Mouse (Mus musculus): ENCODE results near the gene Enc1. TPM values are rescaled to one million over a fixed set of nuclear protein-coding genes. Genes with fewer than 3 reads are reported as not detected.
A peak's percentile ranks its signal among the peaks of the same experiment; 100 is the strongest.

The Enc1 gene
- polyA plus RNA-seq, 1 experiment from 2014 or later = 0.75 TPM

GRCm38 (mm10) chr13:97243962-97244711 is 3.2 kb downstream of the Enc1 start:
- DNase-seq (no peak), ATAC-seq (ENCODE audit: low read depth) (no peak)
- no peak overlapping the region for H3K4me3 ChIP-seq (replicated peaks)
- no peak overlapping the region for H3K27ac ChIP-seq
- H3K36me3 ChIP-seq = peaks cover 25% of the 10 kb centered on the region
- peaks cover 29% of the 10 kb centered on the region for H3K27me3 ChIP-seq
- 0 out of 2 replicates have a peak overlapping the region, but pooled peaks have one; percentile 85 for H3K4me2 ChIP-seq
- WGBS (ENCODE audit: insufficient replicate concordance) = 68% methylated on average over 15 of the region's 15 CpGs
- no peak overlapping the region for H3K9ac ChIP-seq
- peaks cover 31% of the 10 kb centered on the region for H3K4me1 ChIP-seq (replicated peaks)
- H3K9me3 ChIP-seq (replicated peaks) = no peaks in the 10 kb centered on the region

- Histone ChIP-seq H3K9me3 (replicated peaks) (no peaks in the 10 kb centered on the region), H3K4me1 (replicated peaks) (peaks cover 29% of the 10 kb centered on the region), H3K27me3 (peaks cover 23% of the 10 kb centered on the region), H3K4me2 (no peak overlapping the region), H3K9ac (no peak overlapping the region), H3K4me3 (replicated peaks) (no peak overlapping the region), H3K36me3 (peaks cover 25% of the 10 kb centered on the region), H3K27ac (no peak overlapping the region)
- no peak for ATAC-seq (ENCODE audit: low read depth)
- 82% methylated on average over 11 of the region's 11 CpGs for WGBS (ENCODE audit: insufficient replicate concordance)
- no peak for DNase-seq
Observed at GRCm38 (mm10) chr13:97244712-97245105, 3.8 kb downstream of the Enc1 start.

DNA sequence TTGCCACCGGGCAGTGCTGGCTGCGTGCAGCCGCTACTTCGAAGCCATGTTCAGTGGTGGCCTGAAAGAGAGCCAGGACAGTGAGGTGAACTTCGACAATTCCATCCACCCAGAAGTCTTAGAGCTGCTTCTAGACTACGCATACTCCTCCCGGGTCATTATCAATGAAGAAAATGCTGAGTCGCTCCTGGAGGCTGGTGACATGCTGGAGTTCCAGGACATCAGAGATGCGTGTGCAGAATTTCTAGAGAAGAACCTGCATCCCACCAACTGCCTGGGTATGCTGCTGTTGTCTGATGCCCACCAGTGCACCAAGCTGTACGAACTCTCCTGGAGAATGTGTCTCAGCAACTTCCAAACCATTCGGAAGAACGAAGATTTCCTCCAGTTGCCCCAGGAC is 4.3 kb downstream of the Enc1 start:
- no peak overlapping the region for H3K9ac ChIP-seq
- peaks cover 19% of the 10 kb centered on the region for H3K27me3 ChIP-seq
- no peak overlapping the region for H3K27ac ChIP-seq
- no peak overlapping the region for H3K4me3 ChIP-seq (replicated peaks)
- DNase-seq = no peak
- WGBS (ENCODE audit: insufficient replicate concordance) = 75% methylated on average over 12 of the region's 12 CpGs
- H3K9me3 ChIP-seq (replicated peaks) = no peaks in the 10 kb centered on the region
- H3K4me2 ChIP-seq = no peak overlapping the region
- H3K36me3 ChIP-seq = peaks cover 25% of the 10 kb centered on the region
- ATAC-seq (ENCODE audit: low read depth) = no peak
- H3K4me1 ChIP-seq (replicated peaks) = peaks cover 27% of the 10 kb centered on the region

GRCm38 (mm10) chr13:97246217-97246616 is 5.3 kb downstream of the Enc1 start:
- Histone ChIP-seq H3K9ac (no peak overlapping the region), H3K4me2 (no peak overlapping the region), H3K27ac (no peak overlapping the region), H3K36me3 (peaks cover 31% of the 10 kb centered on the region), H3K4me3 (replicated peaks) (no peak overlapping the region), H3K9me3 (replicated peaks) (no peaks in the 10 kb centered on the region), H3K4me1 (replicated peaks) (peaks cover 22% of the 10 kb centered on the region), H3K27me3 (peaks cover 8% of the 10 kb centered on the region)
- 81% methylated on average over 16 of the region's 16 CpGs for WGBS (ENCODE audit: insufficient replicate concordance)
- DNase-seq = no peak
- no peak for ATAC-seq (ENCODE audit: low read depth)

DNA sequence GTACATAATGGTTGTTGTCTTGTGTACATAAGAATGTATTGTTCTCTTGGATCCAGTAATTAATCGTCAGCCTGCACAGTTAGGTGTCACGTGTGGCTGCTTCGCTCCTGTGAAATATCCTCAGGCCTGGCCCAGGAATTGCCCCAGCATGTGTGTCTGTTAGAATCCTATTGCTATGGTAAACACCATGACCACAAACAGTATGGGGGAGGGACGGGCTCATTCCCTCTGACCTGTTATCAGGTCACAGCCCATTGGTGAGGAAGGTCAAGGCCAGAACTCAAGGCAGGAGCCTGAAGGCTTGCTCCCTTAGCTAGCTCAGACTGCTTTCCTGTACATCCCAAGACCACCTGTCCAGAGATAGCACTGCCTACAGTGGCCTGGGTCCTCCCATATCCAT is 6.8 kb downstream of the Enc1 start:
- WGBS (ENCODE audit: insufficient replicate concordance) = 62% methylated on average over 4 of the region's 4 CpGs
- no peak overlapping the region for H3K27ac ChIP-seq
- no peak overlapping the region for H3K9ac ChIP-seq
- H3K9me3 ChIP-seq (replicated peaks) = no peaks in the 10 kb centered on the region
- H3K27me3 ChIP-seq = no peaks in the 10 kb centered on the region
- no peak overlapping the region for H3K4me3 ChIP-seq (replicated peaks)
- H3K4me1 ChIP-seq (replicated peaks) = peaks cover 28% of the 10 kb centered on the region
- no peak overlapping the region for H3K4me2 ChIP-seq
- H3K36me3 ChIP-seq = peaks cover 43% of the 10 kb centered on the region
- DNase-seq (no peak), ATAC-seq (ENCODE audit: low read depth) (no peak)

GRCm38 (mm10) chr13:97249051-97249461 is 8.2 kb downstream of the Enc1 start:
- no peak overlapping the region for H3K27ac ChIP-seq

GRCm38 (mm10) chr13:97249507-97250078 is 8.7 kb downstream of the Enc1 start:
- peaks cover 43% of the 10 kb centered on the region for H3K36me3 ChIP-seq
- no peak for DNase-seq
- H3K27me3 ChIP-seq = no peaks in the 10 kb centered on the region
- H3K4me2 ChIP-seq = no peak overlapping the region
- H3K4me1 ChIP-seq (replicated peaks) = peaks cover 17% of the 10 kb centered on the region; the same call in 1 of the 2 replicates
- H3K9ac ChIP-seq = no peak overlapping the region
- 70% methylated on average over 5 of the region's 5 CpGs for WGBS (ENCODE audit: insufficient replicate concordance)
- H3K4me3 ChIP-seq (replicated peaks) = no peak overlapping the region
- no peak for ATAC-seq (ENCODE audit: low read depth)
- no peaks in the 10 kb centered on the region for H3K9me3 ChIP-seq (replicated peaks)
- no peak overlapping the region for H3K27ac ChIP-seq

More at GRCm38 (mm10) chr13:97249051-97249461, 8.2 kb downstream of the Enc1 start:
- ATAC-seq (ENCODE audit: low read depth) (no peak), DNase-seq (no peak)
- Histone ChIP-seq H3K4me3 (replicated peaks) (no peak overlapping the region), H3K4me1 (replicated peaks) (peaks cover 17% of the 10 kb centered on the region; the same call in 1 of the 2 replicates), H3K36me3 (peaks cover 43% of the 10 kb centered on the region), H3K27me3 (no peaks in the 10 kb centered on the region), H3K4me2 (no peak overlapping the region), H3K9ac (no peak overlapping the region), H3K9me3 (replicated peaks) (no peaks in the 10 kb centered on the region)
- 62% methylated on average over 5 of the region's 5 CpGs for WGBS (ENCODE audit: insufficient replicate concordance)

DNA sequence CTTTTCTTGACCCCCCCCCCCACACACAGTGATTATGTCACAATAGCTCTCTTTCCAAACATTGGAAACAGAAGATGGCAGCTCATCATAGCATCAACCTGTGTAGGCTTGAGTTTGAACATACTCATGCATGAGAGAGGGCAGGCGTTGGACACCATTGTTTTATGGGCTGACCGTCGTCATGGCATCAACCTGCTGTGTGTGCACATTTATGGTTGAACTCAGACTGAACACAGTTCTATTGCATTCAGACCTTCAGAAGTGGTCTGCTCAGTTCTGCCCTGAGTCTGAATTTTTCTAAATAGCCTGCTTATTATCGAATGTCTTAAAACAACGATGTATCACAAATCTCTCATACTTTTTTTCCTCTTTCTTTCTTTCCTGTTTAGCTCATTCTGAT is 9.2 kb downstream of the Enc1 start:
- DNase-seq = no peak
- Histone ChIP-seq H3K9ac (no peak overlapping the region), H3K4me1 (replicated peaks) (peaks cover 13% of the 10 kb centered on the region; the same call in 1 of the 2 replicates), H3K36me3 (peaks cover 39% of the 10 kb centered on the region), H3K9me3 (replicated peaks) (no peaks in the 10 kb centered on the region), H3K27ac (no peak overlapping the region), H3K4me2 (no peak overlapping the region), H3K27me3 (no peaks in the 10 kb centered on the region), H3K4me3 (replicated peaks) (no peak overlapping the region)
- WGBS (ENCODE audit: insufficient replicate concordance) = 82% methylated on average over 5 of the region's 5 CpGs
- no peak for ATAC-seq (ENCODE audit: low read depth)

DNA sequence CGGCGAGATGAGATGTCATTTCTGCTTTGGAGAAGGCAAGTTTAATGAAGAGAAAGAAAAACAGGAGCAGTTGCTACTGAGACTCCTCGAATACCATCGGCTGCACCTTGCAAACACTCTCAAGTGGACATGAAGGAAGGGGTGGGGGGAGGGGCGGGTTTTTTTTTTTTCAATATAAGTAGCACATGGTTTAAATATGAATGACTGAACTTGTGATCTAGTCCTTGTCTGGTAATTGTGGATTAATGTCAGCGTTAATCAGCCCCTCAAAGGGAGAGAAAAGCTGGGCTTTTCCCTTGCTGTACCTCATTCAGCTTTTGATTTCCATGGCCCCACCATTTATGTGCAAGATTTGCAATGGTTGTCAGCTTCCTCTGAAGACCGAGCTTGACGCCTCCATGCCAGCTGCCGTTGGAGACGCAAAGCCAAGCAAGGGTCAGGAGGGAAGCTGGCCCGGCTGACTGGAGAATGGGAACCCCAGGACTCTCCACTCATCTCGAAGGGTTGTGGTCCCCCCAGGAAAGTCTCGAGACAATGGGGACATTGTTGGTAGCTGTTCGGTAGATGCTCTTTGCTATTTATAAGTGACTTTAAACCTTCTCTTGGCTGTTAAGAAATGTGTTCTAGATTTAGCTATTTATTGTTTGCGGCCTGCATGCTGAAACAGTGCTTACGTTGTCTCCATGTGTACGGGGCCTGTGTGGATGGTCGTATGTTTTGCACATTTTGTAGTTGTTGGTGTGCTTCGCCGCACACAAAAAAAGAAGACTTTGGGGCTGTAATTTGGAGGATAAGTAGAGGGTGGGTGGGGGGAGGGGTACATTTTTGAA is 9.9 kb downstream of the Enc1 start:
- Histone ChIP-seq H3K9me3 (replicated peaks) (no peaks in the 10 kb centered on the region), H3K27ac (no peak overlapping the region), H3K9ac (no peak overlapping the region), H3K4me1 (replicated peaks) (peaks cover 13% of the 10 kb centered on the region; the same call in 1 of the 2 replicates), H3K27me3 (no peaks in the 10 kb centered on the region), H3K4me3 (replicated peaks) (no peak overlapping the region), H3K4me2 (no peak overlapping the region), H3K36me3 (peaks cover 33% of the 10 kb centered on the region)
- DNase-seq (no peak), ATAC-seq (ENCODE audit: low read depth) (no peak)
- 84% methylated on average over 20 of the region's 20 CpGs for WGBS (ENCODE audit: insufficient replicate concordance)

DNA sequence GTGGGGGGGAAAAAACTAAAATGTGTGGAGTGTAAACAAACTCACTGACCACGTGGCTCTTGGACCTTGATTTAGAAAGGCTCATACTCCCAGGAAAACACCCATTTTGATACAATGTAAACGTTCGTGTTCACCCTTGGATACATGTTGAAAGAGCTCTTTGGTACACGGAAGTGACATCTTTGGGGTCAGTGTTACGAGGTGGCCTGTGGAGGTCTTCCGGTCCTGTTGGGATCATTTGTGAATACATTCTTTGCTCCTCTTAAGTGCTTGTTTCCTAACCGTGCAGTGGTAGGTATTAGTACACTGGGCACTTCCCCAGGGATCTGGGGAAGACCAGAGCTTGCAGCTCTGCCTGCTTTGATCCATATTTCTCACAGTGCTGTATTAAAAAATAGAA is 10.8 kb downstream of the Enc1 start:
- 66% methylated on average over 7 of the region's 7 CpGs for WGBS (ENCODE audit: insufficient replicate concordance)
- H3K4me2 ChIP-seq = no peak overlapping the region
- no peak for ATAC-seq (ENCODE audit: low read depth)
- no peak overlapping the region for H3K4me3 ChIP-seq (replicated peaks)
- H3K9ac ChIP-seq = no peak overlapping the region
- H3K36me3 ChIP-seq = peaks cover 24% of the 10 kb centered on the region
- H3K27me3 ChIP-seq = no peaks in the 10 kb centered on the region
- DNase-seq = no peak
- H3K4me1 ChIP-seq (replicated peaks) = peaks cover 14% of the 10 kb centered on the region
- no peak overlapping the region for H3K27ac ChIP-seq
- no peaks in the 10 kb centered on the region for H3K9me3 ChIP-seq (replicated peaks)

- Histone ChIP-seq H3K4me3 (replicated peaks) (no peak overlapping the region), H3K36me3 (peaks cover 24% of the 10 kb centered on the region), H3K9me3 (replicated peaks) (no peaks in the 10 kb centered on the region), H3K9ac (no peak overlapping the region), H3K27ac (no peak overlapping the region), H3K4me1 (replicated peaks) (peaks cover 18% of the 10 kb centered on the region), H3K4me2 (no peak overlapping the region), H3K27me3 (no peaks in the 10 kb centered on the region)
- no peak for ATAC-seq (ENCODE audit: low read depth)
- DNase-seq = no peak
- WGBS (ENCODE audit: insufficient replicate concordance) = 76% methylated on average over 7 of the region's 7 CpGs
Observed at GRCm38 (mm10) chr13:97252469-97252868, 11.6 kb downstream of the Enc1 start.
